Mouse (Mus musculus) brain, embryonic 18.5 days (tissue): ENCODE data around the gene Pnldc1.
A peak's percentile ranks its signal among the peaks of the same experiment; 100 is the strongest.
"Not testable (repeated sequence)": the region's sequence is repeated elsewhere in the genome, so short reads cannot be mapped to it uniquely, and the experiment has no call there.

ENCODE experiments used
- DNase-seq: peaks from one replicate; pipeline ENCODE4 v3.0.0-alpha.2; 2012; ENCODE audit warnings: low read depth, low spot score

Gene Pnldc1

GRCm38 (mm10) chr17:12909361-12910280, at the start of gene Pnldc1:
TSS of gene Pnldc1 (minus strand) at chr17:12910230.
- no peak for DNase-seq

- not testable (repeated sequence) for DNase-seq
These were observed 49.3 kb upstream of the Pnldc1 start for GRCm38 (mm10) chr17:12959377-12959776.

DNA sequence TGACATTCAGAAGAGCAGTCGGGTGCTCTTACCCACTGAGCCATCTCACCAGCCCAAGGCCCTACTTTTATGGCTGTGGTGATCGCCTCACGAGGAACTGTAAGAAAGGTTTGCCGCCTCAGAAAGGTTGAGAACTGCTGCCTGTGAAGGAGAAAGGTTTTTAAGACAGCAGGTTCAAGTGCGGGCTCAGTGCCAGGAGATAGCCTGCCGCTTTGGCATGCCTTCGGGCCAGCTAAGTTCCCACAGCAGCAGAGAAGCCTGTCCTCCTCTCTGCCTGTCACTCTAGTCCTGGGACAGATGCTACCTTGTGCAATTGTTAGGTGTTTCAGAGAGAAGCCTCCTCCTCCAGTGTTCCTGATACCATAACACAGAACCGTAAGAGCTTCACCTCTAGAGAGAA, 46.6 kb upstream of the Pnldc1 start:
- no peak for DNase-seq

DNA sequence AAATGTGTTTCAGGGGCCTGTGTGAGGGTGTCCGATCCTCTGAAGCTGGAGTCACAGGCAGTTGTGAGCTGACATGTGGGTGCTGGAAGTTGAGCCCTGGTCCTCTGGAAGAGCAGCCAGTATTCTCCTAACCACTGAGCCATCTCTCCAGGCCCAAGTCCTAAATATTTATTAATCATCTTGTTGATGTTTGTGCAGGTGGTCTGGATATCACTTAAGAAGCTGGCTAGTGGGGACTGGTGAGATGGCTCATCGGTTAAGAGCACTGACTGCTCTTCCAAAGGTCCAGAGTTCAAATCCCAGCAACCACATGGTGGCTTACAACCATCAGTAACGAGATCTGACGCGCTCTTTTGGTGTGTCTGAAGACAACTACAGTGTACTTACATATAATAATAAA, 39.6 kb upstream of the Pnldc1 start:
- no peak for DNase-seq

DNA sequence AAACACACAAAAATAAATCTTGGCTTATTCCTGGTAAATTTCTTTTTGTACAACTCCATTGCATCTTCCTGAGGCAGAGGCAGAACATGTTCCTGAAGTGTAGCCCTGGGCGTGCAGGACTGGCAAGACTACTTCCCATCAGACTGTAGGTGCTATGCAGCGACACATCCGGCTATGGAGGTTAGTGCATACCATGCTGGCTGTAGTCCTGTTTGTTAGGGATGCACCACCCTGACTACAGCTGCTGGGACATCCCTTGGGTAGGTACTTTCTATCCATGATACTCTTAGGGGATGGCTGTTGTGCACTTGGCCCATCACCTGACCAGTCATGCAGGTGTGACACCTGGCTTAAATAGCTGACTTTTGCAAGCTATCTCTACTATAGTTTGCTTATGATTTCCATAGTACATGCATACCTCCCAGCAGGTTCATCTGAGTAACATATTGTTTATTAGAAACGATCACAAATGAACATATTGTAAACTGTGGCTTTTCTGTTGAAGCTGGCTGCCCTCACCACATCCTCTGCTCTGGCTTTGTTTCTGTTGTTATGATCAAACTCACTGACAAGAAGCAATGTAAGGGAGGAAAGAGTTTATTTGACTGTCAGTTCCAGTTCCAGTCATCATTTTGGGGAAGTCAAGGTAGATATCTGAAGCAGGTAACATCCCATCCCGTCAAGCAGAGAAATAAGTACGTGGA, 32.6 kb upstream of the Pnldc1 start:
- DNase-seq: no peak

GRCm38 (mm10) chr17:12941543-12942260, 31.7 kb upstream of the Pnldc1 start:
- DNase-seq: no peak

- no peak for DNase-seq
These were observed 30.2 kb upstream of the Pnldc1 start, which contains the start of gene Acat3 for GRCm38 (mm10) chr17:12940151-12940805. TSS of gene Acat3 (minus strand) at chr17:12940600.

DNA sequence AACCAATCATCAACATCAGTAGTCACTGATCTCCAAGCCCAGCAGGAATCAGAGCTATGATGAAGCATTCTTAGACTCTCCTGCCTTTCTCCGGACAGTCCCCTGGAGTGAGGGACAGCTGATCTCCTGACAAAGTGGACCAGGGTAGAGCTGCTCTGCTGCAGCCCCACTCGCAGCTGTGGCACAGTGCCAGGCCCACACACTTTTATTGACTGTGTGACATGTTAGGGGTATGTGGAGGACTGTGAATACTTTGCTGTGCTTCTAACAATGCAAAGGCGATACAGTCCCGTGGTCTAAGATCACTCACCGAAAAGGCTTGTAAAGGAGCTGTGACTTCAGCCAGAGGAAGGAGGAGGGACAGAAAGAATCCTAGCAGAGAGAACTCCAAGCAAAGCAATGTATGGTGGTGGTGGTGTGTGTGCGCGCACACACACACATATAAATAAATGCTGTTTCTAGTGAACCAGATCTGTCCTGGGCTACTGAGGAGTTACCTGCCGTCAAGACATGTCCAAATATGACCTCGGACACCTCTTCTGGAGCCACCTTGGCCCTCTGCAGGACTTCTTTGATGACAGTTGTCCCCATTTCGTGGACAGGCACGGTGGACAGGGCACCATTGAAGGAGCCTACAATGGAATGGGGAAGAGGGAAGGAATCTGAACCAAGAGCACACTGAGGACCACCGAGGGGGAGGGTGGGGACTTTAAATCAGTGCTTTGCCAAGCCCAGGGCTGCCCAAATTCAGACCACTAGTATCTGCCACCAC, 29.5 kb upstream of the Pnldc1 start:
- not testable (repeated sequence) for DNase-seq

DNA sequence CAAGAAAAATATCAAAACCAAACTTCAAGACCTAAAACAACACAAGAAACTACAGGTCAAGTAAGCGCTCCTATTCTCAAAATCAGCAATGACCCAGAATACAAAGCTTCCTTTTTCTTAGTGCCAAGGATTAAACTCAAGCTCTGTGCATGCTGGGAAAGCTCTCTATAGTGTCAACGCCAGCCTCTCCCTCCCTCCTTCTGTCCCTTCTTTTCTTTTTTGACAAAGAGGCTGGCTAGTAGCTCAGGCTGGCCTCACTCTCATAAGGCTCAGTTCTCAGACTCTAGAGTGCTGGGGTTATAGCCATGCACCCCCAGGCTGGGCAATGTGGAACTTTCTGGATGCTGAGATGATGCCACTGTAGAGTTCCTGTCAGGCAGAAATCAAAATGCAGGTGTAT, 28.0 kb upstream of the Pnldc1 start:
- peak; percentile 1 for DNase-seq

GRCm38 (mm10) chr17:12937412-12937970, 27.5 kb upstream of the Pnldc1 start:
- no peak for DNase-seq

GRCm38 (mm10) chr17:12935719-12936118, 25.7 kb upstream of the Pnldc1 start:
- no peak for DNase-seq

DNA sequence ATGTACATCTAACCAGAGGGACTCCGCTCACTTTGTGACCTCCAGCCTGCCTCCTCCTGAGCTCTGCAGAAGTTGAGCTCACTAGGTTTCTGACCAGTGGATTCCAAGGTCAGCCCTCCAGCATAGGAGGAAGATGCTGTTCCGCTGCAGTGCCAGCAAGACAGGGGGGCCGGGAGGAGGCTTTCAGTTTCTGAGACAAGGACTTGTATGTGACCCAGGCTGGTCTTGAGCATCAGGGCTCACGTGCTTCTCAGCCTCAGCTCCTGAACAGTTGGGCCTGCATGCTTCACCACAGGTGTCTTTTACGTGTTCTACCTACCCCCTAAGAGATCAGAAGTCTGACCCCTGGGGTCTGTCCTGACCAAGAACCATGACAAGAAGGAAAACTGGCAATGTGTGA, 21.5 kb upstream of the Pnldc1 start:
- not testable (repeated sequence) for DNase-seq

DNA sequence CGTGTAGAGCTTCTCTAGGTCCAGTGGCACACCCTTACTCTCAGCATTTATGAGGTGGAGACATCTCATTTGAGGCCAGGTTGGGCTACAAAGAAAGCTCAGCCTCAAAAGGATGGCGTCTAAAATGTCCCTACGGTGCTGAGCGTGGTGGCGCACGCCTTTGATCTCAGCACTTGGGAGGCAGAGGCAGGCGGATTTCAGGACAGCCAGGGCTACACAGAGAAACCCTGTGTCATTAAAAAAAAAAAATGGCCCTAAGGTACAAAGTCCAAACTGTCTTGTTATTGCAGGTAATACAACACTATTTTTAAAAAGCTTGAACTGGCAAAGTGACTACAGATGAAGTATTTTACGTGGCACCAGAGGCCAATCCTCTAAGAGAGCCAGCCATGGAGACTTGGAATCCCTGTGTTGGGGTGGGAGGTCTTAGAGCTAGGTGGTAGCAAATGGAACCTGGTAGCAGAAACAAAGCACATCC, 15.7 kb upstream of the Pnldc1 start:
- DNase-seq: no peak

DNA sequence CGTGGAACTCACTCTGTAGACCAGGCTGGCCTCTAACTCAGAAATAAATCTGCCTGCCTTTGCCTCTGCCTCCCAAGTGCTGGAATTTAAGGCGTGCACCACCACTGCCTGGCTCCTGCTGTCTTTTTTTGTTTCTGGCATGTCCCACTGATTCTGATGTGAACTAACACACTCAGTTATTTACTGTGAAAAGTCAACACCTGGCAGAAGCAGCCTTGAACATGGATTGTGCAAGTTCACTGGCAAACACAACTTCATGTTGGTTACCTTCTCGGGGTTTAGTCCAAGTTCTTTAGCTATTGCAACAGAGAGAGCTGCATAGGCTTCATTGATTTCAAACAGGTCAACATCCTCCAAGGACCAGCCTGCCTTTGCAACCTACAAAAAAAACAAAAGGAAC, 15.0 kb upstream of the Pnldc1 start:
- DNase-seq: no peak

DNA sequence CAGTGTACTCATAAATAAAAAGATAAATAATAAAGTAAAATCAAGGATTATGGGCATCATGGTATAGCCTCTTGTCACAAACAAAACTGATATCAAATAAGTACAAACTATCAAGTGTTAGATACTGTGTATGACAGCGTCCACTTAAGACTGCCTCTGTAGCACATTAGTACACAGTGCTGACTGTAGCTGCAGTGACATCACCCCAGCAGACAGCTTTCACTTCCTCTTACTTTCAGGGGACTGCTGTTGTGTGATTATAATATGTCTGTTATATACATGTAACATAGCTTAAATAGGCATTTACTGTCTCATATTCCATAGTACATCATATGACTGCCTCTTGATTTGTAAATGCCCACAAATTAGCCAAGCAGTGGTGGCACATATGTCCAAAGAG, 11.0 kb upstream of the Pnldc1 start:
- no peak for DNase-seq

GRCm38 (mm10) chr17:12916588-12917380, 6.8 kb upstream of the Pnldc1 start:
- no peak for DNase-seq

- DNase-seq: peak; percentile 99
These were observed 6.0 kb upstream of the Pnldc1 start, which contains the start of gene Mrpl18 for GRCm38 (mm10) chr17:12915881-12916583. TSS of gene Mrpl18 (minus strand) at chr17:12916345.

- no peak for DNase-seq
These were observed 5.5 kb upstream of the Pnldc1 start, which contains the start of gene Tcp1 for GRCm38 (mm10) chr17:12915488-12915880. TSS of gene Tcp1 (plus strand) at chr17:12915701.

DNA sequence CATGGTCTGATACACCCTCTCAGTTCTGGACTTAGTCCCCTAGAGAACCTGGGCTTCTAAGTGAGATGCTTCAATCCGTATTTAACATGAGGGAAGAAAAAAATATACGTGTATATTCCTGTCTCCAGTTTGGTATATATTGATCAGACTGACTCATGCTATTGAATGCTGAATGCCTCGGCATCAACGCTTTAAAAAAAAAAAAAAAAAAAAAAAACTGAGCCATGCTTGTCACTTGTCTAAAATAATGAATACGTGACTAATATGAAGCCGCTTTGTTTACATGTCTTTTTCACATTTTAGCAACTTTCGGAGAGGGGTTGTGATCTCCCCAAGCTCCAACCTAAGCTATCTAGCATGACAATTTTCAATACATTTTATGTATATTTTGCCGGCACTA, 361 bp upstream of the Pnldc1 start:
- no peak for DNase-seq
